Mouse (Mus musculus) C2C12 (cell line): ENCODE measurements around the gene Cdk17.

Source experiments
- CTCF ChIP-seq: IDR thresholded peaks from one replicate; pipeline ENCODE4 v1.5.1; 2011; ENCODE audit not compliant: control insufficient read depth, insufficient read depth, insufficient read length
- MAX ChIP-seq: IDR thresholded peaks from one replicate; pipeline ENCODE4 v1.6.1; 2011; ENCODE audit warnings: mild to moderate bottlenecking, control low read depth
- MYOD1 ChIP-seq: IDR thresholded peaks from one replicate; pipeline ENCODE4 v1.6.1; 2011; ENCODE audit warnings: low read depth; ENCODE audit not compliant: control insufficient read depth, insufficient read length

DNA sequence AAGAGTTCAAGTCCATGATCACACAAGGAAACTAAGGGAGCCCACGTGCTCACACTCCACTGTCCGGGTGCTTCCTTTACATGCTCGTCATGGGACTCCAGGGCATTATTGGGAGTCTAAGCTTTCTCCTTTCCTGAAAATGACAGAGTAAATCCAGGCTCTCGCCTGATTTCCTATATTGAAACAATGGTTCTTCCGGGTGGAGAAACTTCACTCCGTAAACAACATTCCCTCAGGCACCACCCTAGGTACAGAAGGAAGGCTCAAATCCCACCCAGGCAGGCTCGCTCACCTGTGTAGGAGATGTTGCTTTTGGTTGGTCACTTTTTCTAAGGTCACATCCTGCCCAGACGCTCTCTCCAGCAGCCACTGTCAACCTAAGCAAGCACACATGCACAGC is 141.2 kb downstream of the Cdk17 start:
- no peak for TF ChIP-seq CTCF
- no peak for TF ChIP-seq MYOD1
- TF ChIP-seq MAX = no peak
